Mouse (Mus musculus): Measurements from ENCODE around the gene Ccdc183. TPM values are rescaled to one million over a fixed set of nuclear protein-coding genes. Genes with fewer than 3 reads are reported as not detected.

The Ccdc183 gene
- 0.07 TPM in 2 replicates for polyA plus RNA-seq (2012; rRNA removed)

DNA sequence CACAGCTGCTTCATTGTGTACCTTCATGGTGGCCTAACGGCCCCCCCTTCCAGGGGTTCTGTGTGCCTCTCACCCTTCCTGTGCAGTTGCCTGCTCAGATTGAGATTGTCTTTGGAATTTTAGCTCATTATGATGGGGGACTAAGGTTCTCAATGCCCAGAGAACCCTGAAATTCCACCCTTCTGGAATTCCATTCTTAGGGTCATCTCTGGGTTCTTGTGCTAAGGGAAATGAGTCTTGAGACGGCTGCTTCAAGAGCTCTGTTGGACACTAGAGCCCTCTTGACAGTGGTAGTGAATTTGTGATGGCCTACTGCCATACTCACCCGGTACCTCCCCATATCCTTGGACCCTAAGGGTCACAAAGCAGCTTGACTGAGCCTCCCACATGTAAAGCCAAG, at the start of gene Ccdc183:
TSS of gene Ccdc183 (minus strand) at position 101 of the 400 bp plus-strand sequence.

DNA sequence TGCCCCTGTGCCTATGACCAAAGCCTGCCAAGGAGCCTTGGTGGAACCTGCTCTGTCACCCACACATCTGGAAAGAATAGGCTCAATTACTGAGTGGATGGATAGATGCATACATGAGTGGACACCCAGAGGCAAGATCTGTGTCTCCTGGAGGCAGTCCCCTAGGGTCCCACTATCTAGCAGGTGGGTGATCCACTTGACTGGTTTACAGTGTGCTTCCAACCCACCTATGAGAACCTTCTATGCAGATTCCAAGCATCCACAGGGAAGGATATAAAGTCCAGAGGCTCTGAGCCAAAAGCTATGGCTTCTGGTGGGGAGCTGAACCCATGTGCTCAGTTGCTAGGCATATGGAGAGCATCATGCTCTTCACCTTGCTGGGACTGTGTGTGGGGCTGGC, 40.2 kb upstream of the Ccdc183 start, which contains the start of gene Lcn5:
TSS of gene Lcn5 (plus strand) at position 301 of the 400 bp plus-strand sequence.

GRCm38 (mm10) chr2:25652902-25653301, 35.4 kb upstream of the Ccdc183 start, which contains the start of gene Lcn8:
Lcn8 (plus strand) TSS chr2:25653120.

DNA sequence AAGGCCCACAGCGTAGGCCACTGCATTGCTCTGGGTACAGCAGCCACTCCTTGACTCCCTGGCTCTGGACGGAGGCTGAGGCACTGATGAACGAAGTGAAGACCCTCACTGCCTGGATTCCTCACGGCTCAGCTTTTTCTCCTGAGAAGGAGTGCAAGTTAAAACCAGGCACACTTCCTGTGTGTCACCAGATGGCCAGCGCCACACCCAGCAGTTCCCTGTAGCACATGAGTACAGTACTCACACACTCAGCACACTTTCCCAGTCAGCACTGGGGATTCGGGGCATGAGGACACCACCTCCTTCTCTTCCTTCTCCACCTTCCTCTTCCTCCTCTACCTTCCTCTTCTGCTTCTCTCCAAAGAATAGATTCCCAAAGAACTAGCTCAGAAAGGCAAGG, 10.3 kb upstream of the Ccdc183 start, which contains the start of gene Fcna:
TSS of gene Fcna (minus strand) at position 220 of the 400 bp plus-strand sequence.

DNA sequence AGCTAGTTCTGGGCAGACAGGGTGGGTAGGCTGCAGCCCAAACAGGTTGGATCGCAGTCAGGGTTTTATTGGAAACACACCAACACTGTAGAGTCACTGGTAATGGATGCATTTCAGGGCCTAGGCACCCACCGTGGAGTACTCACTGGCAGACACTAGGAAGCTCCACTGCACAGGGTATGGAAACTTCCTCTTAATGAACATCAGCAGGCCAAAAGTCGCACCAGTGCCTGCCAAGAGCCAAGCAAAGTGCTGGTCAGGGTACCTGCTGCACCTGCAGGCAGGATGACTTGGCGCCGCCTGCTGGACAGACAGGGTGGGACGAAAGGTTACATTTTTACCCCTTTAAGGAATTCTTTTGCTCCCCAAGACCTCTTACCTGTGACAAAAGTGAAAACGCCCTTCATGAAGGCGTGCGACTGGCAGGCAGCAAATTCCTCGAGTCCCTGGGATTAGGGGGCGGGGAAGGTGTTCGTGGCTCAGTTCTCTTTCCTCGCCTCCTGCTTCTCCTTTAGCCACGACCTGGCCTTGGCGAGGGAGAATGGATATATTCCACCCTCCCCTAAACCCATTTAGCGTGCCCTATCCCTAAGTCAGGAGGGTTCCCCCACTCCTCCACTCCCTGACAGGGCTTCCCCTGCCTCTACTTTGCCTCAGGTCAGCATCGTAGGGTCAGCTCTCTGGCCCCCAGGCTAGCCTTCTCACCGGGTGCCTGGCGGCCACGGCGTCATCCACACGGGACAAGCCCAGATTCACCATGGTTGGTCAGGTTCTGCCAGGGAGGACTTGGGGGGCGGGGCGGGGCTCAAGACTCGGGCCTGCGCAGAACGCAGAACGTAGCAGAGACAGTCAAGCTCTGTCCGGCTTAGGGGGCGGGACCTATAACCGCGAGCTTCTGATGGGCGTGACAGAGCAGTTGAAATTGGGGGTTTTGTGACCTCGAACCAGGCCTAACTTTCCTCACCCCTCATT, 4.0 kb upstream of the Ccdc183 start, which contains the start of gene Tmem141:
TSS of gene Tmem141 (minus strand) at position 777 of the 972 bp plus-strand sequence.

DNA sequence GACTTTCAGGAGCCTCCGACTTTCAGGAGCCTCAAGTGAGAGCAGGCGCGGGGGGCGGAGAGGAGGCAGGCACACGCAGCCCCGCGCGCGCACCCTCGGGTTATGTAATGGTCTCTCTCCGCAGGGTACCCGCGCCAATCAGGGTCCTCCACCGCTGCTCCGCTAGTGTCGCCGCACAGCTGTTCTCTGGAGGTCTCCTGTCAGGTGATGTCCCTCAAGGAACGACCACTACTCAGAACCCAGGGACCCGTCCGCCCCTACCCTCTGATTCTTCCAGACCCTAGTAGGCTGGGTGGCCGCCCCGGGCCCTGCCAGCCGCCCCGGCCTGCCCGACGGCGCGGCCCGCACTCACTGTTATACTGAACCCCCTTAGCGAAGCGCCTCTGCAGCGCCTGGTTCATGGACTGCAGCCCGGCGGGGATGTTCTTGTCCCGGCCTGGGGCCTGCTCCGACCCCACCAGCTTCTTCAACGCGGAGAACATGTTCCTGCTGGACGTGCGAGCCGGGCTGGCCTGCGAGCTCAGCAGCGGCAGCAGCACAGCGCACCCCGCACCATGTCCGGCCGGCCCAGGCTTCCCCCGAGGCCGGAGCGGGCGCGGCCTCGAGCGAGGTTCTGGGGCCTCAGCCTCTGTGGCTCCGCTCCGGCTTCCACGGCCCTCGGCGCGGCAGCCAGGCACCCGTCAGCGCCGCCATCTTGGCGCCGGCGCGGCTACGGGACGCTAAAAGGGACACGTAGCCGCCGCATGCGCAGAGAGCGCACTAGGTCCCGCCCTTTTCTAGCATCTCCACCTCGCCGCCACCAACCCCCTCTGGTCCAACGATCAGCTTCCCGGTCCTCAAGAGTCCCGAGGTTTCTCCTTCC, 9.5 kb downstream of the Ccdc183 start, which contains the start of gene Rabl6:
TSS of gene Rabl6 (minus strand) at position 761 of the 862 bp plus-strand sequence.

DNA sequence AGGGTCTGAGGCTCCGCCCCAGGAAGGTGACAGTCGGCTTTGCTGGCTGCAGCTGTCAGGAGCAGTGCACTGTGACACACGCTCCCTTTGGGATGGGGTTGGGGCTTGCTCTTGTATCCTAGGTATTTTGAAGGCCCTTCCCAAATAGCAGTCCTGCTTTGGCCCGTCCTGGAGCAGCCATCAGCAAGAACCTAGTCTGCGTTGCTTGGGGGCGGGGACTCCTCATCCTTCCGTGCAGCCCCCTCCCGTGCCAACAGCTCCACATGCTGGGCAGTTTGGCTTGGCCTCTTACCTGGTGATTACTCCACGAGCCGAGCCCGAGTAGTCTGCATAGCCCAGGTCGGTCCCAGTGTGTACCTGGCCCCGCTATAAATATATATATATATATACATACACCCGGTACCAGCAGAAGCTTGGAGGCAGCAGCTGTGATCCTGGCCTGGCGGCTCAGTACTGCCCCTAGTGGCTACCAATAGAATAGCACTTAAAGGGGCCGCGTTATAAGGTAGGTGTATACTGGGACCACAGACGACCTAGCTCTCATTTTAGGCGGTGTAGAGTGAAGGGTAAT, 36.1 kb downstream of the Ccdc183 start, which contains the start of gene Ajm1:
TSS of gene Ajm1 (minus strand) at position 464 of the 571 bp plus-strand sequence.

DNA sequence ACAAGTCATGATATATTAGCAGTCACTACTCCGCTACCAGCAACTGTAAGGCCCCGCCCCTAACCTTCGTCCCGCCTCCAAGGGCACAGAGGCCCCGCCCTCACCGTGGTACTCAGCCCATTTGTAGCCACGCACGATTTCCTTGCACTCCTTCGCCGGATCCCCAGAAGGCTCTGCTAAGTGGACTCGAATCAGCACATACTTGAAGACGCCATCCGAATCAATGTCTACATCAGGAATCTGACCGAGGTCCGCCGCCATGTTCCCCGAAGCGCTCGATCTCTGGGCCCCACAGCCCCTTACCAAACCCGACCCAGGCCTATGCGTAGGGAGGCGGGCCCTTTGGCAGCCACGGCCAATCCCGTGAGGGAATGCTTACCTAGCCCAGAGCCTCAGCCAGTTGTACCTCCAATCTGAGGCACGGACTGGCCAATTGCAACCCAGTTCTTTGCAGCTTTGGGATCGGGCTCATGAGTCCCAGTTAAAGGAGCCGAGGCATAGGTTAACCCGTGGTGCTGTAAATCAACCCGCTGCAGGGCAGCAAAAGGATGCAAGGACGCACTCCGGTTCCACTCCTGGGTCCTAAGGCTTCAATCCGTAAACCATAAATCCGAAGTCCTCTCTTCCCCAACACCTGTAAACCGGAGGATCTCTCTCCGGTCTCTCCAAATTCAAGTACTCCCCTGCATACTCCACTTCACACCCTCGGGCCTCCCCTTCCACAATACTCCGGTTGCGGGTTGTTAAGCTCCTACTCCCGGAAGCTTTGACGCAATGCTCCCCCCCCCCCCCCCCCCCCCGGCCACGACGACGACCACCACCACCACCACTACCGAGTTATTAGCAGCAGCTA, 42.7 kb downstream of the Ccdc183 start, which contains the start of the genes Mamdc4 and Phpt1:
TSS of gene Mamdc4 (minus strand) at position 267 of the 853 bp plus-strand sequence.
TSS of gene Phpt1 (minus strand) at position 646 of the 853 bp plus-strand sequence.

Other genes with a start within 250 kb of the Ccdc183 start
- gene Sapcd2, start 245.4 kb downstream of the Ccdc183 start, polyA plus RNA-seq (2012; rRNA removed), result 24.4 and 27.1 TPM in 2 replicates
- 66.7 and 73.6 TPM in 2 replicates for gene Entpd2, start 221.8 kb downstream of the Ccdc183 start, polyA plus RNA-seq (2012; rRNA removed)
- 246 and 266 TPM in 2 replicates for gene Npdc1, start 218.3 kb downstream of the Ccdc183 start, polyA plus RNA-seq (2012; rRNA removed)
- gene Fut7, start 194.4 kb downstream of the Ccdc183 start, polyA plus RNA-seq (2012; rRNA removed), result 0.19 and 0.25 TPM in 2 replicates
- gene Abca2, start 189.0 kb downstream of the Ccdc183 start, polyA plus RNA-seq (2012; rRNA removed), result 19.3 and 24.9 TPM in 2 replicates
- 1.6 and 2.1 TPM in 2 replicates for gene Clic3, start 160.8 kb downstream of the Ccdc183 start, polyA plus RNA-seq (2012; rRNA removed)
- gene Paxx, start 156.6 kb downstream of the Ccdc183 start, polyA plus RNA-seq (2012; rRNA removed), result 66.2 and 79.3 TPM in 2 replicates
- 0.21 and 0.37 TPM in 2 replicates for gene Ptgds, start 147.6 kb downstream of the Ccdc183 start, polyA plus RNA-seq (2012; rRNA removed)
- gene Lcn12, start 123.8 kb downstream of the Ccdc183 start, polyA plus RNA-seq (2012; rRNA removed), result not detected in 2 replicates
- gene Fbxw5, start 116.9 kb downstream of the Ccdc183 start, polyA plus RNA-seq (2012; rRNA removed), result 23.6 and 29.7 TPM in 2 replicates
- 1.7 and 2.4 TPM in 2 replicates for gene C8g, start 116.0 kb downstream of the Ccdc183 start, polyA plus RNA-seq (2012; rRNA removed)
- gene Traf2, start 70.7 kb downstream of the Ccdc183 start, polyA plus RNA-seq (2012; rRNA removed), result 13.4 and 15.1 TPM in 2 replicates
- gene Edf1, start 59.8 kb downstream of the Ccdc183 start, polyA plus RNA-seq (2012; rRNA removed), result 208 and 259 TPM in 2 replicates
- 3.1 and 10.3 TPM in 2 replicates for gene Mamdc4, start 42.8 kb downstream of the Ccdc183 start, polyA plus RNA-seq (2012; rRNA removed)
- gene Phpt1, start 42.5 kb downstream of the Ccdc183 start, polyA plus RNA-seq (2012; rRNA removed), result 20.9 and 24.9 TPM in 2 replicates
- gene Ajm1, start 35.9 kb downstream of the Ccdc183 start, polyA plus RNA-seq (2012; rRNA removed), result 2.2 and 2.4 TPM in 2 replicates
- 64.1 and 64.2 TPM in 2 replicates for gene Rabl6, start 9.2 kb downstream of the Ccdc183 start, polyA plus RNA-seq (2012; rRNA removed)
- 20.6 and 23.5 TPM in 2 replicates for gene Tmem141, start 4.3 kb upstream of the Ccdc183 start, polyA plus RNA-seq (2012; rRNA removed)
- 9.5 and 10.1 TPM in 2 replicates for gene Fcna, start 10.4 kb upstream of the Ccdc183 start, polyA plus RNA-seq (2012; rRNA removed)
- gene Lcn8, start 35.4 kb upstream of the Ccdc183 start, polyA plus RNA-seq (2012; rRNA removed), result not detected in 2 replicates
- not detected in 2 replicates for gene Lcn5, start 40.3 kb upstream of the Ccdc183 start, polyA plus RNA-seq (2012; rRNA removed)
- gene Lcn6, start 59.1 kb upstream of the Ccdc183 start, polyA plus RNA-seq (2012; rRNA removed), result not detected in 2 replicates
- gene Lcn10, start 65.0 kb upstream of the Ccdc183 start, polyA plus RNA-seq (2012; rRNA removed), result not detected in 2 replicates
- not detected in 2 replicates for gene Obp2a, start 82.4 kb upstream of the Ccdc183 start, polyA plus RNA-seq (2012; rRNA removed)
- gene Bmyc, start 89.1 kb upstream of the Ccdc183 start, polyA plus RNA-seq (2012; rRNA removed), result 43.1 and 46.6 TPM in 2 replicates
- not detected in 2 replicates for gene Obp2b, start 119.3 kb upstream of the Ccdc183 start, polyA plus RNA-seq (2012; rRNA removed)
- not detected in 2 replicates for gene Lcn3, start 147.9 kb upstream of the Ccdc183 start, polyA plus RNA-seq (2012; rRNA removed)
- not detected in 2 replicates for gene Lcn11, start 159.3 kb upstream of the Ccdc183 start, polyA plus RNA-seq (2012; rRNA removed)
- gene Gm13539, start 164.6 kb upstream of the Ccdc183 start, polyA plus RNA-seq (2012; rRNA removed), result not detected in 2 replicates
- not detected in 2 replicates for gene Glt6d1, start 198.2 kb upstream of the Ccdc183 start, polyA plus RNA-seq (2012; rRNA removed)
- not detected in 2 replicates for gene Lcn9, start 205.5 kb upstream of the Ccdc183 start, polyA plus RNA-seq (2012; rRNA removed)
- gene Sohlh1, start 229.6 kb upstream of the Ccdc183 start, polyA plus RNA-seq (2012; rRNA removed), result not detected in 2 replicates
- gene Kcnt1, start 246.1 kb upstream of the Ccdc183 start, polyA plus RNA-seq (2012; rRNA removed), result 2.3 and 4.0 TPM in 2 replicates